Mouse (Mus musculus): ENCODE results near the gene Ndufs5. TPM values are rescaled to one million over a fixed set of nuclear protein-coding genes. Genes with fewer than 3 reads are reported as not detected.

The Ndufs5 gene
- total RNA-seq, 2 experiments from 2014 or later, result 180 to 195 TPM

GRCm38 (mm10) chr4:123693384-123693783, 24.6 kb downstream of the Ndufs5 start:
- intact Hi-C loops (cut with DNase I), result no loop called here

GRCm38 (mm10) chr4:123692071-123692470, 25.9 kb downstream of the Ndufs5 start:
- intact Hi-C loops (cut with DNase I), result no loop called here
- no peak for DNase-seq (ENCODE audit: low spot score in 2 of 2)

More at GRCm38 (mm10) chr4:123693384-123693783, 24.6 kb downstream of the Ndufs5 start:
- DNase-seq (ENCODE audit: low spot score in 2 of 2), result no peak

DNA sequence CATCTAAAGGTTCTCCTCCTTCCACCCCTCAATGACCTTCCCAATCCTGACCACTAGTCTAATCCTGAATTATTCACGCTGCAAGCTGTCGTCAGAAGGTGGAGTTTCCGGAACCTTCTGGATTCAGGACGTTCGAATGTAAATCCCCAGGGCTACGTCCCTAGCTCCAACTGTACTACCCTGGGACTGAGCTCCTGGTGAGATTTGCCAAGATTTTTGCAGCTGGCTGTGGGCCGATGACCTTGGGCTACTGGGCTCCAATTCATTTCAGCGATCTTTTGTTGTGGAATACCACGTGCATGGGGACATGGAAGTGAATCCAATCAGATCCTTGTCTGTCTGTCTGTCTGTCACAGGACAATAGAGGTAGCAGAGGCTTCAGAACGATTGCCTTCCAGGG, 27.7 kb downstream of the Ndufs5 start:
- intact Hi-C loops (cut with DNase I), result no loop called here
- DNase-seq (ENCODE audit: low spot score in 2 of 2), result no peak

DNA sequence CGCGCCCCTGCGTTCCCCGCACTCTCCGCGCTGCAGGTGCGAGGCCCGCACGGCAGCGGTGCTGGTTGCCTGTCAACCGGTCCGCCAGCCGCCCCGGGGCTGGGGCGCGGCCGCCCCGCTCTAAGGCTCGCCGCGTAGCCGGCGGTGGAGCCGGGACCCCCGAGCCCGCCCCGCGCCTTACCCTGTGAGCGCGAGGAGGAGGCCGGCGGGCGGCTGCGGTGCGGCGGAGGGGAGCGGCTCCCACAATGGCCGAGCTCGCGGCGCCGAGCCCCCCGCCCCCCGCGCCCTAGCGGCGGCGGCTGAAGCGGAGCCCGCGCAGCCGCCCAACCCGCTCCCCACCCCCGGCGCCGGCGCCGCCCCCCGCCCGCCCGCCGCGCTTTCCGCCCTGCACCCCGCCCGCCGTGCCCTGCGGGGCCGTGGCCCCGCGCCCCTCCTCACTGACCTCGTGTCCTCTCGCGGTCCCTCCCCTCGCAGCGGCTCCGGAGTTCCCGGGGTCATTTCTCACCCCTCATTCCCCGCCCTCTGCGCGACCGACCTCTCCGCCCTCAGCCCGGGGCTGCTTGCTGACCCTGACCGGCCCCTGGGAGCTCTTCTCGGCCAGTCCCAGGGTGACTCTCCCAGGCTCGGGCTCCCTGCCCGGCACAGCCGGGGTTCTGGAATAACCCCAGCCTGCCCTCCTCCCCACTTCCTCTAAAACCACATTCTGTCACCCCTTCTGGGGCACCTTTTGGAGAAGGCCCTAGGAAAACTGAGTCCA, 30.8 kb downstream of the Ndufs5 start:
- DNase-seq (ENCODE audit: low spot score in 2 of 2), result peak; percentile 49 to 58
- intact Hi-C loops (cut with DNase I), result no loop called here

GRCm38 (mm10) chr4:123686368-123687024, 31.5 kb downstream of the Ndufs5 start:
- DNase-seq (ENCODE audit: low spot score in 2 of 2), result peak; percentile 38 to 49
- intact Hi-C loops (cut with DNase I), result no loop called here

DNA sequence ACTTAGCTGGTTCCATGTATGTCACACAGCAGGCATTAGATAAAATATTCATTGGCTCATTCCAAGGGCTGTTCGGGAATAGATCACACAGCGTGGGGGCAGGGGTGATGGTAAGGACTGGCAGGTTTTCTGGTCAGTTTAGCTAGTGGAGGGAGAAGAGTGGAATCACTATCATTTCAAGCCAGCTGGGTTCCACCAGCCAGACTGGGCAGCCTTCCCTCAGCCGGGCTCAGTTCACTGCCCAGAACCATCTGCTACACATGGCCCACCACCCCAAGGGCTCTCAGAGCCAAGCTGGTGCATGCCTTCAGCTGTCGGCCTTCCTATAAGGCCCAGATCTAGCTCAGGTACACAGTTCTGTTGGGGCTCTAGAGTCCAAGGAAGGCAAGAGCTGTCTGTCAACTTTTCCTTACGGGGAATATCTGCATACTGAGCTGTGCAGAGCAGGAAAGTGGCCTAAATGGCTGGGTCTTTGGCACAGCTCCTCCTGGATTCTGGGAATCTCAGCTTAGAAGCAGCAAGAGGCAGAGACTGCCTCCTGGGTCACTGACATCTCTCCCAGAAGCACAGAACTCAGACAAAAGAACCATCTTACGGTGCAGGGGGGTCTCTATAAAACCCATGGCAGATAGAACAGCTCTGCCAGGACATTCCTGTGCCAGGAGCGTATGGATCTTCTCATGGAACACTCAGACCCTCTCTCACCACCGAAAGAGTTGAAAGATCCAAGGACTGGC, 32.3 kb downstream of the Ndufs5 start:
- intact Hi-C loops (cut with DNase I), result no loop called here
- peak; percentile 35 to 46 for DNase-seq (ENCODE audit: low spot score in 2 of 2)

- no peak for DNase-seq (ENCODE audit: low spot score in 2 of 2)
- intact Hi-C loops (cut with DNase I), result no loop called here
Observed at GRCm38 (mm10) chr4:123685046-123685445, 33.0 kb downstream of the Ndufs5 start.

DNA sequence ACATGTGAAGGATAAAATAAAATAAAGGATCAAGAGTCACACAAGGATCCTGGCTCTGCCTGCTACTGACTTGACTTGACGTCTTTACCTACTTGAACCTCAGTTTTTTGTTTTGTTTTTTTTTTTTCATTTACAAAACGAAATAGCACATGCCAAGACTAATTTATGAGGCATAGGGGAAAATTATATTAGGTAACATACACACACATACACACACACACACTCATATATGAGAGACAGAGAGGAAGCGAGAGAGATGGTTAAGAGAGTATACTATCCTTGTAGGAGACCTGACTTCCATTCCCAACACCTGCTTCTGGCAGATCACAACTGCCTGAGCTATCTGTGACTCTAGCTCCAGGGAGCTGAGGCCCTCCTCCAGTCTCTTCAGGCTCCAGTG, 33.7 kb downstream of the Ndufs5 start, which contains the start of gene Macf1:
Gene Macf1, minus strand, starts transcription at position 101 of the 400 bp plus-strand sequence.
- no peak for DNase-seq (ENCODE audit: low spot score in 2 of 2)

GRCm38 (mm10) chr4:123682291-123682690, 35.7 kb downstream of the Ndufs5 start:
- intact Hi-C loops (cut with DNase I), result loop anchor here (5.0 kb wide), 1 partner anchor 35 kb away; the partner anchor contains the start of gene Ndufs5
- no peak for DNase-seq (ENCODE audit: low spot score in 2 of 2)

More for the DNA sequence above, 33.7 kb downstream of the Ndufs5 start, which contains the start of gene Macf1:
- intact Hi-C loops (cut with DNase I), result loop anchor here (5.0 kb wide), 1 partner anchor 33 kb away; the partner anchor contains the start of gene Ndufs5

GRCm38 (mm10) chr4:123680962-123681361, 37.0 kb downstream of the Ndufs5 start:
- intact Hi-C loops (cut with DNase I), result loop anchor here (5.0 kb wide), 1 partner anchor 36 kb away; the partner anchor contains the start of gene Ndufs5
- DNase-seq (ENCODE audit: low spot score in 2 of 2), result peak; percentile 62 to 67

DNA sequence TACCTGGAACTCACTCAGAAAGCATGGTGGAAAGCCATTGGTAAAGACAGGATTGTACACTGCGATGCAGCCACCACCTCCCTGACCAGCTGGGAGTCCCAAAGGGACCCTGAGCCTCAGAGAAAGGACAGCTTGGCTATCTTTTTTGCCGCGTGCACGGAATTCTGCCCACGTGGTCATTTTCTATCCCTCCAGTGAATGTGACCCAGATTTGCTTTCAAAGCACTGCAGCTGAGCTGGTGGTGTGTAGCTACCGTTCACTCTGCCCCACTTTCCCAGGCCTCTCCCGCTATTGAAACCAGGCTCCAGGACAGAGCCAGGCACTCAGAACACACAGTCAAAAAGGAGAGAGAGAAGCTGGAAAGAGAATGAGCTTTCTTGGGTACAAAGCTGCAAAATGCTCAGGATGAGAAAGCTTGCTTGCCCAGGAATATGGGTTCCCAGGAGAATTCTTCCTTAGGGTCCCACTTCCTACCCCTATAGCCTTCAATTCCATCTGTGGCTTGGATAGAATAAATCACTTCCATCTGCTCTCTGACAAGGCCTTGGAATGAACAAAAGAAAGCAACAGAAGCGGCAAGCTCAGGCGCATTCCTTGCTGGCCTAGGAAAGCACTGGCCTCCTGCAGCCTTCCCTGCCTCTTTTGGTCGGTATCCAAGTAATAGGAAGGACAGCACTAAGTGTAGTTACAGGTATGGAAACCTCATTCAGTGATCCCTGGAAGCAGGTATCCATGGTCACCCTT, 40.8 kb downstream of the Ndufs5 start:
- intact Hi-C loops (cut with DNase I), result no loop called here
- peak; percentile 68 to 70 for DNase-seq (ENCODE audit: low spot score in 2 of 2)

GRCm38 (mm10) chr4:123670598-123670997, 47.4 kb downstream of the Ndufs5 start:
- DNase-seq (ENCODE audit: low spot score in 2 of 2), result peak in 1 of 2 experiments; percentile 24
- intact Hi-C loops (cut with DNase I), result no loop called here

- intact Hi-C loops (cut with DNase I), result no loop called here
- DNase-seq (ENCODE audit: low spot score in 2 of 2), result no peak
Observed at GRCm38 (mm10) chr4:123669696-123670095, 48.3 kb downstream of the Ndufs5 start.

GRCm38 (mm10) chr4:123667260-123667867, 50.6 kb downstream of the Ndufs5 start:
- intact Hi-C loops (cut with DNase I), result loop anchor here (2.0 kb wide), 1 partner anchor 133 kb away; no protein-coding TSS in a partner anchor
- DNase-seq (ENCODE audit: low spot score in 2 of 2), result peak; percentile 76 to 84

- peak in 1 of 2 experiments; percentile 10 for DNase-seq (ENCODE audit: low spot score in 2 of 2)
- intact Hi-C loops (cut with DNase I), result loop anchor here (2.0 kb wide), 1 partner anchor 132 kb away; no protein-coding TSS in a partner anchor
Observed at GRCm38 (mm10) chr4:123666517-123666916, 51.5 kb downstream of the Ndufs5 start.

- no peak for DNase-seq (ENCODE audit: low spot score in 2 of 2)
- intact Hi-C loops (cut with DNase I), result loop anchor here (1.0 to 2.0 kb wide), 3 partner anchors 31 to 131 kb away; no protein-coding TSS in a partner anchor
Observed at GRCm38 (mm10) chr4:123665681-123666278, 52.2 kb downstream of the Ndufs5 start.

DNA sequence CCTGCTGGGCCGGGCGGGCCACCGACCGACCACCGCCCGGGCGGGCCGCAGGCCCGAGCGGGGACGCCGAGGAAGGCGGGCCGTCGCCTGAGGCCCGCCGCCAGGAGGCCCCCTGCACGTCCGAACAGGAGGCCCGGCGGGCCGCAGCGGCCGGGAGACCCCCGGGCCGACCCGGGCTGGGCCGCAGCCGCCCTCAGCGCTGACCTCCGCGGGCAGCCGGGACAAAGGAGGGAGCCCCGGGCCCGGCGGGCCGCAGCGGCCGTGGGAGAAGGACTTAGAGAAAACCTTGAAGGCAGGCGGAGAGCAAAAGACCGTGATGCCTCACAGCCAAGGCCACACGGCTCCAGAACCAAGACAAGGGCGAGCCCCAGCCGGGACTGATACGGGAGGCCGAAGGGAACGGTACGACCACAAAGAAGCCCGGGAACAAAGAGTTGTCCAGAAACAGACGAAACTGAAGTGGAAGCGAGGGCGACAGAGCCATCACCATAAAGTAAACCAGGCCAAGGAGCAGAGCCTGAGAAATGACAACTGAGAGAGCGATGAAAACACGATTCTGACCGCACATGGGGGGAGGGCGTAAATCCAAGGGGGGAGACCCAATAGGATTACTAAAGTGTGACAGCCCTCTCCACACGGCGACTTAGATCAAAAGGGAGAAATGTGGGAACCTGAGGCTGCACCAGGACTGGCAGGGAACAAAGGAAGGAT, 52.9 kb downstream of the Ndufs5 start:
- DNase-seq (ENCODE audit: low spot score in 2 of 2), result peak; percentile 34 to 45
- intact Hi-C loops (cut with DNase I), result loop anchor here (1.0 to 5.0 kb wide), 3 partner anchors 30 to 138 kb away; no protein-coding TSS in a partner anchor

Data from left cerebral cortex, postnatal 36 days (tissue).